8 mouse cellular contexts compared by ENCODE assay signal in the genomic region with DNA sequence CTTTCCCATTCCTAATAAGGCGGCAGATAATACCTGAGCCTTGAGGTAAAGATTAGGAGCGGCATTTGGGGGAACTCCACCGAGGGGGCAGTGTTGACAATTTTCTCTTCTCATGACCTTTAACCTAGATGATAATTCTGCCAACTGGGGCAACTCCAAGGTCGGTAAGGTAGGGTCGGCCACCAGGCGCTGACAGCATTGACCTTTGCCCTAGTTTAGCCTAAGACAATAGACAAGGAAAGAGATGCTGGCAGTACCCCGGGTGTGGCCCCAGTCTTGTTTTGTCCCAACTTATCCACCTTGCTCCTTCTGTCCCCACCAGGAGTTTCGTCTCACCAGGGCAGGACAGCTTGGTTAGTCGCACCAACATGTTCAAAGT. TPM values are rescaled to one million over a fixed set of nuclear protein-coding genes. Genes with fewer than 3 reads are reported as not detected.
DNase-seq lines count a peak whose midpoint lies in the region; ATAC-seq and TF ChIP-seq lines count a peak whose summit lies in the region.

No protein-coding gene starts in this region.

- peak overlapping the region; percentile 59 for H3K4me2 ChIP-seq in lung, embryonic 16.5 days (ENCODE audit: low read depth, low read length)
- H3K4me2 ChIP-seq in kidney, embryonic 16.5 days (replicated peaks; ENCODE audit: low read depth, low read length): peak overlapping the region; percentile 90
- peak overlapping the region; percentile 78 for H3K4me2 ChIP-seq in midbrain, postnatal 0 days (ENCODE audit: low read depth, low read length, poor library complexity, severe bottlenecking)

- H3K4me3 ChIP-seq in lung, embryonic 16.5 days (ENCODE audit: low read length): peak overlapping the region; percentile 79
- H3K4me3 ChIP-seq in kidney, embryonic 16.5 days (ENCODE audit: low read length): peak overlapping the region; percentile 83
- peak overlapping the region; percentile 56 for H3K4me3 ChIP-seq in midbrain, postnatal 0 days (ENCODE audit: low read depth, low read length)

- H3K9me3 ChIP-seq in lung, embryonic 16.5 days (ENCODE audit: control insufficient read depth, low read length): no peaks in the 10 kb centered on the region
- H3K9me3 ChIP-seq in kidney, embryonic 16.5 days (ENCODE audit: low read length): peaks cover 10% of the 10 kb centered on the region; the same call in 1 of the 2 replicates
- H3K9me3 ChIP-seq in midbrain, postnatal 0 days (ENCODE audit: low read length): no peaks in the 10 kb centered on the region

- H3K27ac ChIP-seq in lung, embryonic 16.5 days (ENCODE audit: low read length): peak overlapping the region; percentile 67
- H3K27ac ChIP-seq in kidney, embryonic 16.5 days (ENCODE audit: low read length): peak overlapping the region; percentile 73
- H3K27ac ChIP-seq in midbrain, postnatal 0 days (ENCODE audit: low read depth, low read length): peak overlapping the region; percentile 44; the same call in 1 of the 2 replicates

- peaks cover 5% of the 10 kb centered on the region; the same call in 1 of the 2 replicates for H3K4me1 ChIP-seq in lung, embryonic 16.5 days (replicated peaks; ENCODE audit: control insufficient read depth, insufficient read depth, low read length)
- H3K4me1 ChIP-seq in kidney, embryonic 16.5 days (ENCODE audit: insufficient read depth, low read length): peaks cover 12% of the 10 kb centered on the region
- H3K4me1 ChIP-seq in midbrain, postnatal 0 days (ENCODE audit: insufficient read depth, low read length): no peaks in the 10 kb centered on the region

- ATAC-seq in lung, embryonic 16.5 days (ENCODE audit: low read depth): no peak
- ATAC-seq in erythroblast, adult 5-6 weeks (replicated peaks; ENCODE audit: low FRiP score, poor library complexity, severe bottlenecking): peak; percentile 22
- no peak for ATAC-seq in kidney, embryonic 16.5 days (ENCODE audit: low FRiP score, low TSS enrichment)
- no peak for ATAC-seq in midbrain, postnatal 0 days (ENCODE audit: low FRiP score)

- H3K36me3 ChIP-seq in lung, embryonic 16.5 days (ENCODE audit: control insufficient read depth, insufficient read depth, low read length): peaks cover 16% of the 10 kb centered on the region
- peaks cover 19% of the 10 kb centered on the region for H3K36me3 ChIP-seq in kidney, embryonic 16.5 days (ENCODE audit: insufficient read depth, low read length)
- H3K36me3 ChIP-seq in midbrain, postnatal 0 days (ENCODE audit: insufficient read depth, low read length): no peaks in the 10 kb centered on the region

- DNase-seq in lung, postnatal 25 days (ENCODE audit: low spot score): no peak
- DNase-seq in midbrain, postnatal 0 days (ENCODE audit: low spot score): no peak
- DNase-seq in left cerebral cortex, adult 8-10 months (ENCODE audit: low spot score in 2 of 2): no peak
- no peak for DNase-seq in spleen, postnatal 14 days (ENCODE audit: low spot score in 2 of 2)
- no peak for DNase-seq in ovary, adult 18-20 months (ENCODE audit: low spot score)

- WGBS in lung, embryonic 16.5 days: 1% methylated on average over 9 of the region's 9 CpGs
- WGBS in kidney, embryonic 16.5 days: 0% methylated on average over 9 of the region's 9 CpGs
- WGBS in midbrain, postnatal 0 days: 0% methylated on average over 9 of the region's 9 CpGs

- TF ChIP-seq CTCF in midbrain, postnatal 0 days (IDR thresholded peaks at IDR 0.05): peak; percentile 35

- no peaks in the 10 kb centered on the region for H3K27me3 ChIP-seq in lung, embryonic 16.5 days (ENCODE audit: control insufficient read depth, insufficient read depth, low read depth, low read length)
- no peaks in the 10 kb centered on the region for H3K27me3 ChIP-seq in kidney, embryonic 16.5 days (ENCODE audit: insufficient read depth, low read length)
- no peaks in the 10 kb centered on the region for H3K27me3 ChIP-seq in midbrain, postnatal 0 days (ENCODE audit: insufficient read depth, low read length)

- peak overlapping the region; percentile 66 for H3K9ac ChIP-seq in lung, embryonic 16.5 days (ENCODE audit: low read length)
- peak overlapping the region; percentile 70 for H3K9ac ChIP-seq in kidney, embryonic 16.5 days (replicated peaks; ENCODE audit: low read length)
- H3K9ac ChIP-seq in midbrain, postnatal 0 days (replicated peaks; ENCODE audit: low read length, poor library complexity, severe bottlenecking): peak overlapping the region; percentile 51; the same call in 1 of the 2 replicates

RNA-seq across cellular contexts. Expression of gene 4930579G24Rik, which starts 0.7 kb away (rescaled TPM):
- 28.3 and 32.0 TPM in 2 replicates for polyA plus RNA-seq in lung, embryonic 16.5 days (2015; fragmentation: Nextera tagmentation; extraction: Ambion mirVana)
- 9.6 and 11.3 TPM in 2 replicates for total RNA-seq in erythroblast, adult 5-6 weeks (2015; ENCODE audit: low replicate concordance)
- 2.6 and 8.0 TPM in 2 replicates for total RNA-seq in erythroblast, adult 5-6 weeks (2017; ENCODE audit: low replicate concordance)
- 29.4 and 30.1 TPM in 2 replicates for polyA plus RNA-seq in kidney, embryonic 16.5 days (2015; fragmentation: Nextera tagmentation; extraction: Ambion mirVana)
- 3.3 and 5.4 TPM in 2 replicates for total RNA-seq in midbrain, postnatal 0 days (2014; rRNA removed)
- polyA plus RNA-seq in midbrain, postnatal 0 days (2015; fragmentation: Nextera tagmentation; extraction: Ambion mirVana): 2.7 and 3.7 TPM in 2 replicates
- total RNA-seq in left cerebral cortex, adult 8-10 months (2022): 1 to 10 TPM; 1.1 to 1.4 (median 1.2) TPM

RNA-seq across cellular contexts. Expression of gene Etfdh, which starts 1.1 kb away (rescaled TPM):
- polyA plus RNA-seq in lung, embryonic 16.5 days (2015; fragmentation: Nextera tagmentation; extraction: Ambion mirVana): 56.3 and 56.9 TPM in 2 replicates
- 18.2 and 36.3 TPM in 2 replicates for total RNA-seq in erythroblast, adult 5-6 weeks (2015; ENCODE audit: low replicate concordance)
- 20.6 and 23.3 TPM in 2 replicates for total RNA-seq in erythroblast, adult 5-6 weeks (2017; ENCODE audit: low replicate concordance)
- 85.0 and 85.3 TPM in 2 replicates for polyA plus RNA-seq in kidney, embryonic 16.5 days (2015; fragmentation: Nextera tagmentation; extraction: Ambion mirVana)
- total RNA-seq in midbrain, postnatal 0 days (2014; rRNA removed): 21.8 and 26.7 TPM in 2 replicates
- 36.0 and 38.9 TPM in 2 replicates for polyA plus RNA-seq in midbrain, postnatal 0 days (2015; fragmentation: Nextera tagmentation; extraction: Ambion mirVana)
- 10 to 100 TPM; 23.1 to 28.2 (median 25.4) TPM for total RNA-seq in left cerebral cortex, adult 8-10 months (2022)

RNA-seq across cellular contexts. Expression of gene Ppid, which starts 37.0 kb away (rescaled TPM):
- 150 and 152 TPM in 2 replicates for polyA plus RNA-seq in lung, embryonic 16.5 days (2015; fragmentation: Nextera tagmentation; extraction: Ambion mirVana)
- total RNA-seq in erythroblast, adult 5-6 weeks (2015; ENCODE audit: low replicate concordance): 32.3 and 35.5 TPM in 2 replicates
- 60.6 and 64.3 TPM in 2 replicates for total RNA-seq in erythroblast, adult 5-6 weeks (2017; ENCODE audit: low replicate concordance)
- 160 and 165 TPM in 2 replicates for polyA plus RNA-seq in kidney, embryonic 16.5 days (2015; fragmentation: Nextera tagmentation; extraction: Ambion mirVana)
- 67.6 and 68.4 TPM in 2 replicates for total RNA-seq in midbrain, postnatal 0 days (2014; rRNA removed)
- polyA plus RNA-seq in midbrain, postnatal 0 days (2015; fragmentation: Nextera tagmentation; extraction: Ambion mirVana): 121 and 123 TPM in 2 replicates
- total RNA-seq in left cerebral cortex, adult 8-10 months (2022): 10 to 100 TPM; 60.5 to 75.1 (median 64.0) TPM
